Mouse (Mus musculus) midbrain, postnatal 0 days (tissue): ENCODE results near the gene Gosr2. TPM values are rescaled to one million over a fixed set of nuclear protein-coding genes. Genes with fewer than 3 reads are reported as not detected.

Source experiments
- ATAC-seq: fragments of 200-750 bp; cut with Nextera tagmentation; 2 replicates; pipeline ENCODE4 v1.8.0; 2017; ENCODE audit warnings: moderate number of reproducible peaks, mild to moderate bottlenecking, moderate TSS enrichment, moderate library complexity; ENCODE audit not compliant: low FRiP score
- DNase-seq: peaks from one replicate; pipeline ENCODE4 v3.0.0-alpha.2; 2015; ENCODE audit warnings: low spot score
- H3K27ac ChIP-seq: fragments of 300-500 bp; sonication (generic); 2 replicates; pipeline ENCODE4 v1.5.1; 2014; ENCODE audit warnings: low read depth, mild to moderate bottlenecking, low read length, mixed read lengths
- H3K27me3 ChIP-seq: fragments of 300-500 bp; sonication (generic); 2 replicates; pipeline ENCODE4 v1.6.1; 2014; ENCODE audit warnings: low read length, control low read depth, mixed read lengths; ENCODE audit not compliant: insufficient read depth
- H3K36me3 ChIP-seq: fragments of 300-500 bp; sonication (generic); 2 replicates; pipeline ENCODE4 v1.6.1; 2014; ENCODE audit warnings: low read length, control low read depth, mixed read lengths; ENCODE audit not compliant: insufficient read depth
- H3K4me1 ChIP-seq: fragments of 300-500 bp; sonication (generic); 2 replicates; pipeline ENCODE4 v1.6.1; 2014; ENCODE audit warnings: mild to moderate bottlenecking, control low read depth, antibody characterized with exemption, low read length, mixed read lengths; ENCODE audit not compliant: insufficient read depth
- H3K4me2 ChIP-seq: fragments of 300-500 bp; sonication (generic); 2 replicates; pipeline ENCODE4 v1.6.1; 2014; ENCODE audit warnings: low read depth, mild to moderate bottlenecking, low read length, mixed read lengths; ENCODE audit not compliant: poor library complexity, severe bottlenecking
- H3K4me3 ChIP-seq: fragments of 300-500 bp; sonication (generic); 2 replicates; pipeline ENCODE4 v1.5.1; 2014; ENCODE audit warnings: low read depth, mild to moderate bottlenecking, low read length, moderate library complexity
- H3K9ac ChIP-seq: fragments of 300-500 bp; sonication (generic); replicated peaks from 2 replicates; pipeline ENCODE4 v1.6.1; 2014; ENCODE audit warnings: mild to moderate bottlenecking, low read length, moderate library complexity, mixed read lengths; ENCODE audit not compliant: poor library complexity, severe bottlenecking
- H3K9me3 ChIP-seq: fragments of 300-500 bp; sonication (generic); 2 replicates; pipeline ENCODE4 v1.6.1; 2016; ENCODE audit warnings: low read length, control low read depth
- CTCF ChIP-seq: IDR thresholded peaks from 2 replicates; pipeline ENCODE4 v1.5.1; 2016; ENCODE audit warnings: antibody characterized with exemption, mild to moderate bottlenecking
- WGBS: fragments of 180-500 bp; shearing (Covaris S2); extraction: QIAGEN DNeasy Blood & Tissue Kit; methylation state at CpG from one replicate; pipeline ENCODE4 v1.1.7; 2014; 5-methylcytosine and 5-hydroxymethylcytosine counted together
- polyA plus RNA-seq: library from polyadenylated mRNA; unstranded; fragments of >200 nt; fragmentation: Nextera tagmentation; extraction: Ambion mirVana; gene quantifications from 2 replicates; pipeline ENCODE4 v1.2.1, GENCODE M21; 2015
- total RNA-seq: library from RNA; depleted of rRNA; stranded (reverse); fragments of >200 nt; gene quantifications from 2 replicates; pipeline ENCODE4 v1.2.3, GENCODE M21; 2014; rRNA removed

The Gosr2 gene
- total RNA-seq (78.4 and 104 TPM in 2 replicates), polyA plus RNA-seq (88.2 and 93.6 TPM in 2 replicates)

GRCm38 (mm10) chr11:103697565-103698176, at the start of gene Gosr2:
Gene Gosr2 (minus strand): TSS chr11:103697898.
- Histone ChIP-seq H3K27ac (peak within 1 kb of the TSS; percentile 98), H3K9me3 (no peaks in the 10 kb centered on the region), H3K4me3 (peak within 1 kb of the TSS; percentile 92), H3K36me3 (no peaks in the 10 kb centered on the region), H3K4me1 (no peaks in the 10 kb centered on the region; the same call in 1 of the 2 replicates), H3K9ac (peak within 1 kb of the TSS; percentile 85), H3K27me3 (no peaks in the 10 kb centered on the region), H3K4me2 (peak within 1 kb of the TSS; percentile 54)
- peak; percentile 95 for DNase-seq
- WGBS = under 1% methylated on average over 52 of the region's 57 CpGs
- ATAC-seq = peak; percentile 97
- peak; percentile 27; the same call in 1 of the 2 replicates for TF ChIP-seq CTCF

GRCm38 (mm10) chr11:103735046-103735781, 37.5 kb upstream of the Gosr2 start:
- Histone ChIP-seq H3K36me3 (no peaks in the 10 kb centered on the region), H3K9me3 (no peaks in the 10 kb centered on the region), H3K4me1 (no peaks in the 10 kb centered on the region), H3K27ac (no peak overlapping the region), H3K4me3 (no peak overlapping the region), H3K27me3 (no peaks in the 10 kb centered on the region), H3K9ac (no peak overlapping the region), H3K4me2 (no peak overlapping the region)
- 85% methylated on average over 19 of the region's 19 CpGs for WGBS
- TF ChIP-seq CTCF = no peak
- DNase-seq = no peak
- ATAC-seq = no peak

DNA sequence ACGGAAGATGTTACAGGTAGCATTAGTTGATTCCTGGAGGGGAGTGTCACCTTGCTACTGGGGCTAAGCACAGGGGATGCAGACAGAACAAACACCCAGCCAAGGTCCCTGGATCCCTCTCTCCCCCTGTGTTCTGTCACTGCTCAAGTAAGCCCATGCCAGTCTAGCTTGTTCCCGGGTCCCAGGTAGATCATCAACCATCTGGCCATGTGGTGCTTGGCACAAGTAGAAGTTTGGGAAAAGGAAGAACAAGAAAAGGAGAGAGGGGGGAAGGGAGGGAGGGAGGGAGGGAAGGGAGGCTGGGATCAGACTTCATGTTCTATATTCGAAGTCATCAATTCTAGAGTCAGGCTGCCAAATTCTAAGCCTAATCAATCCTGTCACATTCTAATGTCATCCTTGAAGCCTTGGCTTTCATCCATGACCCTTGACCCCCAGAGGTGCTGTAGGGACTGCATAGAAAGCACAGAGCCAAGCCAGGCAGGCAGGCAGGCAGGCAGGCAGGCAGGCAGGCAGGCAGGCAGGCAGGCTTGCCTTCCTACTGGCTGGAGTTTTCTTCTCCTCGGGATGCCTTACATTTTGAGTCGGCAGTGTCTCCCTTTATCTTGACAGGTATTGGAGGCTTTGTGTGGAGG, 36.8 kb upstream of the Gosr2 start:
- WGBS = 59% methylated on average over 5 of the region's 5 CpGs
- H3K36me3 ChIP-seq = no peaks in the 10 kb centered on the region
- H3K9ac ChIP-seq = no peak overlapping the region
- H3K4me2 ChIP-seq = no peak overlapping the region
- H3K27ac ChIP-seq = no peak overlapping the region
- no peak for TF ChIP-seq CTCF
- no peak overlapping the region for H3K4me3 ChIP-seq
- H3K27me3 ChIP-seq = no peaks in the 10 kb centered on the region
- ATAC-seq = no peak
- no peak for DNase-seq
- H3K4me1 ChIP-seq = no peaks in the 10 kb centered on the region
- no peaks in the 10 kb centered on the region for H3K9me3 ChIP-seq

DNA sequence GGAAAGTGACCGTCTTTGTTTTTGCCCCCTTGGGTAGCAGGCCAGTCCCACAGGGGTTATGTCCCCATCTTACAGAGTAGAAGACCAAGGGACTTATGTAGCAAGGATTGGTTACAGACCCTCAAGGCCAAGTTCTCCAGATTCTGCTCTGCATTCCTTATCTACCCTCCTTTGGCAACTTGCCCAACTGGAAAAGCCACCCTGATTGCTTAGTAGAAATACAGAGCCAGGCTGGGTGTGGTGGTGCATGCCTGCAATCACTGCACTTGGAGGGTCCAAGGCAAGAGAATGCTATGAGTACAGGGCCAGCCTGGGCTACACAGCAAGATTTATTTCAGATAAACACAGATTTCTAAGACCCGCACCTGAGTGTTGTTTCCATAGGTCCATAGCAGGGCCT, 36.3 kb upstream of the Gosr2 start:
- H3K9ac ChIP-seq = no peak overlapping the region
- no peaks in the 10 kb centered on the region for H3K36me3 ChIP-seq
- H3K27me3 ChIP-seq = no peaks in the 10 kb centered on the region
- H3K4me3 ChIP-seq = no peak overlapping the region
- 0 out of 2 replicates have a peak, but pooled peaks cover 1% of the 10 kb centered on the region for H3K4me1 ChIP-seq
- no peak for TF ChIP-seq CTCF
- DNase-seq (no peak), ATAC-seq (no peak)
- 92% methylated on average over 2 of the region's 2 CpGs for WGBS
- H3K27ac ChIP-seq = no peak overlapping the region
- no peaks in the 10 kb centered on the region for H3K9me3 ChIP-seq
- no peak overlapping the region for H3K4me2 ChIP-seq

- Histone ChIP-seq H3K4me3 (no peak overlapping the region), H3K4me2 (no peak overlapping the region), H3K36me3 (no peaks in the 10 kb centered on the region), H3K9ac (no peak overlapping the region), H3K4me1 (0 out of 2 replicates have a peak, but pooled peaks cover 2% of the 10 kb centered on the region), H3K27me3 (no peaks in the 10 kb centered on the region), H3K27ac (no peak overlapping the region), H3K9me3 (no peaks in the 10 kb centered on the region)
- ATAC-seq (no peak), DNase-seq (no peak)
- WGBS = 68% methylated on average over 4 of the region's 4 CpGs
- no peak for TF ChIP-seq CTCF
Measured at GRCm38 (mm10) chr11:103733069-103733468, 35.4 kb upstream of the Gosr2 start.
